Mouse (Mus musculus) kidney, postnatal 14 days (tissue): ENCODE results near the gene Uhrf1bp1l.
A peak's percentile ranks its signal among the peaks of the same experiment; 100 is the strongest.
"Not testable (repeated sequence)": the region's sequence is repeated elsewhere in the genome, so short reads cannot be mapped to it uniquely, and the experiment has no call there.

ENCODE experiments used
- DNase-seq: peaks from one replicate; pipeline ENCODE4 v3.0.0; 2022; ENCODE audit warnings: mixed read lengths

The Uhrf1bp1l gene

DNA sequence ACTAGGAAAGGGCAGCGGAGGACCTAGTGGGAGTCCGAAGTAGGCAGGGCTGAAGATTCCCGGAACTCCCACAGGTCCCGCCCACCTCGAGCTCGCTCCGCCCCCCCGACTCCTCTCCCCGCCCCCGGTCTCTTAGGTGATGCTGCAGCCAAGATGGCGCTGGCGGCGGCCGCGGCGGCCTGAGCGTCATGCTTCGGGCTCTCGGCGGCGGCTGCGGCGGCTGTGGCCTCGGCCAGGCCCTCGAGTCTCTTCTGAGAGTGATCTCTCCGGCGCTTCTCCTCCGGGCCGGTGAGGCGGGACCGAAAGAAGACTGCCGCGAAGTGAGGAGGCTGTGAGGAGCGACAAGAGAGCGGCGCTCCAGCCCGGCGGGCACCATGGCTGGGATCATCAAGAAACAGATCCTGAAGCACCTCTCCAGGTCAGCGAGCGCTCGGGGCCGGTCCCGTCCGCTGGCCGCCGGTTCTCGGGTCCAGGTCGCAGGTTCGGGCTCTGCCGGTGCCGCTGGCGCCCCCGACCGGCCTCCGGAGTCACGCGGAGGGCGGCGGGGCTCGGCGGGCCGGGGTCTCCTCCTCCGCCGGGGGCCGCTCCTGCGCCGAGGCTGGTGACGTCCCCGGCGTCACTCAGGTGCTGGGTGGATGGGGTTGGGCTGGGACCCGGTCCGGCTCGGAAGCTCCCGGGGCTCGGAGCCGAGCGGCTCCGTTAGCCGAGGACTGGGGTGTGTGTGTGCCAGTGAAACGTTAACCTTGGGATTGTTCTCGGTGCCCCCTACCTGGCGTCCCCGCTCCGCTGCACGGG is at the start of gene Uhrf1bp1l:
Uhrf1bp1l (plus strand) TSS at position 121 of the 795 bp plus-strand sequence.
- DNase-seq = peak; percentile 95

DNA sequence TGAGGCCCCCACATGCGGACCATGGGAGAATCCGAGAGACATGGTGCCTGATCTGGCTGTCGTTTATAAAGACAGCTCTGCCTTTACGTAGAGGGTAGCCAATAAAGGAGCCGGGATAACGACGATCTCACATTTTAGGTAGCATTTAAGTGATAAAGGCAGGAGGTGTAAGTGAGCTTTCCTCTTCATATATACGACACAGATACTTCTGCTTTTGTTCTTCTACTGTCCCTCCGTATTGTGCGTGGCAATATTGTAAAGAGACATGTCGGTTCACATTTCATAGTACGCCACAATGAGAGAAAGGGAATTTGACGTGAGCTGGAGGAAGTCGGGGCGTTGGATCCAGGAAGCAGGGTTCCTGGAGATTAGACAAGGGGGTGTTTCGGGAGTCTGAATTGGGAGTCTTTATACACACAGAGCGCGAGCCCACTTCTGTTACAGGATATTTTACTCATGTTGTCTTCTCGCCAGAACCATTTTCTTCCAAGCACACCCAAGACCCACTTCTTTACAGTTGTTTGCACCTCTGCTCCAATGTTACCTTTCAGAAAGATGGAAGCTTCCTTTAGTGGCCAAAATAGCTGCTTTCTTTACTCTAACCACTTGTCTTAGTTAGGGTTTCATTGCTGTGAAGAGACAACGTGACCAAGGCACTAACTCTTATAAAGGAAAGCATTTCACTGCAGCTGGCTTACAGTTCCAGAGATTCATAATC is 49.4 kb upstream of the Uhrf1bp1l start:
- DNase-seq = no peak

DNA sequence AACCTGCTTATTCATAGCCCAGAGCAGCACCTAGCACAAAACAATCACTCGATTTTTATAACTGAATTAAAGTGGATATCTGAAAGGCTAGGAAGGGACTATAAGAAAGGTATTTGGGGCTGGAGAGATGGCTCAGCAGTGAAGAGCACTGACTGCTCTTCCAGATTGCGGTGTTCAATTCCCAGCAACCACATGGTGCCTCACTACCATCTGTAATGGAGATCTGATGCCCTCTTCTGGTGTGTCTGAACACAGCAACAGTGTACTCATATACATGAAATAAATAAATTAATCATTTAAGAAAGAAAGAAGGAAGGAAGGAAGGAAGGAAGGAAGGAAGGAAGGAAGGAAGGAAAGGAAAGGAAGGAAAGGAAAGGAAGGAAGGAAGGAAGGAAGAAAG is 48.5 kb upstream of the Uhrf1bp1l start:
- not testable (repeated sequence) for DNase-seq

DNA sequence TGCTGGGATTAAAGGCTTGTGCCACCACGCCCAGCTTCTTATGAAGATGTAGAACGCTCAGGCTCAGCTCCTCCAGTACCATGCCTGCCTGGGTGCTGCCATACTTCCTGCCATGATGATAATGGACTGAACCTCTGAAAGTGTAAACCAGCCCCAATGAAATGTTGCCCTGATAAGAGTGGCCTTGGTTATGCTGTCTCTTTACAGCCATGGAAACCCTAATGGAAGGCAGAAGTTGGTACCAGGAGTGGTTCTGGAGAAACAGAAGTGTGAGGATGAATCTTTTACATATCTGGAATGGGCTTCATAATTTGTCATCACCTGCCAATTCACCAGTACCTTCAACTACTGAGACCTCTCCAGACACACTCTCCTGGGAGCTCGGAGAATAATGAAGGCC is 46.8 kb upstream of the Uhrf1bp1l start:
- DNase-seq = no peak

DNA sequence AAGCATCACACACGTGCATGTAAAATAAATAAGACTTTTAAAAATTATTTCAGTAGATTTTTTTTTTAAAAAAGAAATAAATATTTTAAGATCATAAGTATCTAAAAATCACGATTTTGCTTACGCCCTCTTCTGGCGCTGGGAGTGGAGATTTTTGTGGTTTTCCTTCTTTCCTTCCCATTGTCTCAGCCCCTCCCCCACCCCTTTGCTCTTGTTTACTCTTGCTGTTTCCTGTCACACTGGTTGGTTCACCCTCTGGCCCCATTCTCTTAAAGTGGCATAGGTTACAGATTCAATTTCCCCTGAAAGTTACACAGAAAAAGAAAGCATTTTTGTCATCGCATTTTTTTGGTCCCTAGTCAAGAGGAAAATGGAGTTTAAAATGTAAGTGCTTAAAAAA is 41.7 kb upstream of the Uhrf1bp1l start:
- DNase-seq = no peak

DNA sequence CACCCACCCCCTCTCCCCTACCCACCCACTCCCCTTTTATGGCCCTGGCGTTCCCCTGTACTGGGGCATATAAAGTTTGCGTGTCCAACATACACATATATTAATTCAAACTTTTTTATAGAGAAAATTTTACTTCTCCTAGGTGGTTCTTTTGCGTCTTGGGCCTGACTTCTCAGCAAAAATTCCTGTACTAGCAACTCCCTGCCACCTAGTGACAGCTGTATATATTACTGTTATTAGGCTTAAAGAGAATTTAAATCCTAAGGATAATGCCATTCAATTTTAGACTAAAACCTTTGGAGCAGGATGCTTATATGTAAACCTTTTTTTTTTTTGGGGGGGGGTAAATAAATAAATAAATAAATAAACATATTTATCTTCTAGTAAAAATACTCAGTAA is 37.4 kb upstream of the Uhrf1bp1l start:
- DNase-seq = no peak

DNA sequence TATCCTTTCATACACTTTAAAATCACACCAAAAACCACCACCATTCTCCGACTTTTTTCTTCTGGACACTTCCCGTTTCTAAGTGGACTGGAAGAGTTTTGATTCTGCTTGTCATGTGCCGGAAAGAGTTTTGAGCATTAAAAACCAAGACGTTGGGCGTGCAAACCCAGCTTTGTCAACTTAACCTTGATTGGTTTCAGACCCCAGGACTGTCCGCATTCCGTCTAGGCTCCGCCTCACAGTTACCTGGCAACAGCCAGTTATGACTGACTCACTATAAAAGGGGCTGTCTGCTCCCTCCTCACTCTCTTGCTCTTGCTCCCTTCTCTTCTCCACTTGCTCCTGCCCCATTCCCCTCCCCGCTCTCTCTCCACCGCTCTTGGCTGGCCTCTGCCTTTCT is 36.1 kb upstream of the Uhrf1bp1l start:
- no peak for DNase-seq

DNA sequence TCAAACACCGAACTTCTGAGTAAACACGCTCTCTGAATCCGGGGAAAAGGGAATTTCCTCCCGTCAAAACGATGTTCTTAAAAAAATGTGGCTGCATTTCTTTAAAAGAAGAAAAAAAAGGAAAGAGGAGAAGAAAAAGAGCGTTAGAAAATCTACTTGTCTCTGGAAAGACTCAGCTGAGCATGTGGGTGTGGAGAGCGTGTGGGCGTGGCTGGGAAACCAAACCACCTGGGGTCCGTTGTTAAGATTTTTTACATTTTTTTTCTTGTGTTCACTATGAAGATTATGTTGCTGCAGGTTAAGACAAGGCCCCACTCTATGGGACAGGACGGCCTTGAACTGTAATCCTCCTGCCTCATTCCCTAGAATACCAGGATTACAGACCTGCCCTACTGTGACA is 29.9 kb upstream of the Uhrf1bp1l start:
- DNase-seq = no peak

DNA sequence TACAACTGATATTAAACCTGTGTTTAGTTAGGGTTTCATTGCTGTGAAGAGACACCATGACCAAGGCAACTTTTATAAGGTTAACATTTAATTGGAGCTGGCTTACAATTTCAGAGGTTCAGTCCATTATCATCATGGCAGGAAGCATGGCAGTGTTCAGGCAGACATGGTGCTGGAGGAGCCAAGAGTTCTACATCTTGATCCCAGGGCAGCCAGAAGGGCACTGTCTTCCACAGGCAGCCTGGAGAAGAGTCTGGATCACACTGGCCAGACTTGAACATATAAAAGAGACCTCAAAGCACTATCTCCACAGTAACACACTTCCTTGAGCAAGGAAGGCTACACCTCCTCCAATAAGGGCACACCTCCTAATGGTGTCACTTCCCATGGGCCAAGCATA is 24.5 kb upstream of the Uhrf1bp1l start:
- DNase-seq = no peak

DNA sequence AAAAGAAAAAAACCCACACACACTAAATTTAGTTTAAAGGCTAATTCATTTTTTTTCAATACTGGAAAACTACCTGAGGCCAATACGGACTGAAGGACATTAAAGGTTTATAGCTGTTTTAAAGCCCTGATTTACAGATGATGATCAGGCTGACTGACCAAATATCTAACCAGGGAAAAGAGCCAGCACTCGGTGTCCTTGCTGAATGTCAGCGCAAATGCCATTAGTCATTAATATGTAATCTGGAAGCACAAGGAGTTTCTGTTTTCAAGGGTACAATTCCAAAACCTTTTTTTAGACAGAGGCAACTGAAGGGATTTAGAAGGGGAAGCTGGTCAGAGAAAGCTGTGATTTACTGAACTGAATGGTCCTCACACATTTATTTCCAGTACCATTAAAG is 24.0 kb upstream of the Uhrf1bp1l start:
- peak; percentile 74 for DNase-seq

DNA sequence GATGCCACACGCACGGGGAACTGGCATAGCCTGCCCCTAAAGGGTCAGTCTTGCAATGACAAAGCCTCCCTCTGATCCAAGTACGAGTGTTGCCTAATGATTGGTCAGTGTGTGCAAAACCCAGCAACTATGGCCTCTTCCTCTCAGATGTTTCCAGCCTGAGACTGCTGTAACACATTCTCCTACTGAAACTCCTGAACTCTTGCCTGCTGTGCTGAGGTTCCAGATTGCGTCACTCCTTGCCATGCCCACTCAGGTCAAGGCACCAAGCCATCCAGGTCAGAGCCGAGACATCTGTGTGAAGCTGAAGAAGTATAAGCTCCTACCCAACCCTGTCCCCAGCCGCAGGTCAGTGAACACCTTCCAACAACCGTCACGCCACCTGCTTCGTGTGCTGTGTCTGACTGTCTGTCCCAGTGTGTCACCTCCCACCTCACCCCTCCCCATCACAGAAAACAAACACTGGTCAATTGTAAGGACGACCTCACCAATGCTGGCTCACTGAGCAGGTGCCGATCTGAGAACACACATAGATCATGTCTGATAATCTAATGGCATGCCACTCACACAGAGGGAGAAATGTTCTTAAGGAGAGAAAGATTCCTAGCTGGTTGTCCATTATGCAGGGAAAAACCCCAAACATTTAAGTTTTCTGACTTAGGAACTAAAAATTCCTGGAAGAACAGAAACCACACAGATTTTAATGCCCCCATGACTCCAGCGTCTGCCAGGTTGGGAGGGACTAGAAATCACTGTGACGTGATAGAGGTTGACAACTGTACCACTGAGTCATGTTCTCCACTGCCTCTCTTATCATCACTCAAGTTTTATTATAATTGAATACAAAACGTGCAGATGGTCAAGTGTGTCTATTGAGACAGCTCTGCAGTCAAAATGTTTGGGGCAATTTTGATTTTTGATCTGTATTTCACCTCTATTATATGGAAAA is 22.3 kb upstream of the Uhrf1bp1l start:
- no peak for DNase-seq

DNA sequence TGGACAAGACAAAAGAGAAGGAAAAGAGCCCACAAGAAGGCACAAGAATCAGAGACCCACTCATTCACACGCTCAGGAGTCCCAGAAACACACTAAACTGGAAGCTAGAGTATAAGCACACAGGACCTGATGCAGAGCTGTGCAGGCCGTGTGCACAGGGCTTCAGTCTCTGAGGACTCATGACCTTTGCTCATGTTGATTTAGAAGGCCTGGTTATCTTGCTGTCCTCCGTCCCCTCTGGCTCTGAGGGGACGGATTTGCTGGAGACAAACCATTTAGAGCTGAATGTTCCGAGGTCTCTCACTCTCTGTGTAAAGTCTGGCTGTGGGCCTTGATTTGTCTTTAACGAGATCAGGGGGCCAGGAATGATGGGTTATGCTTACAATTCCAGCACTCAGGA is 14.4 kb upstream of the Uhrf1bp1l start:
- no peak for DNase-seq

DNA sequence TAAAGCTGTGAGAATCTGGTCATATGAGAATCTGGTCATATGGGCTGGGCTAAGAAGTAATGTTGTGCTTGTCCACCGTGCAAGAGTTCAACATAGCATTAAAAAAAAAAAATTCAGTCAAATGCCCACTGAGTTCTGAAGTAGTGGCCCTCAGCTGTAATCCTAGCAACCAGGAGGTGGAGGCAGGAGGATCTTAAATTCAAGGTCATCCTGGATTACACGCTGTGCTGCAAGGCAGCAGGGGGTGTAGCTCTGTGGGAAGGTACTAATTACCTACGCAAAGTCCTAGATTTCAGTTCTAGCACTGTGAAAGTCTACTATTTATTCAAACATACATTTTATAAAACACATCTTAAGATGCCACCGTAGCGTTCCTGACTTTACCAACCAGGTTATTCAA is 13.4 kb upstream of the Uhrf1bp1l start:
- DNase-seq = no peak

DNA sequence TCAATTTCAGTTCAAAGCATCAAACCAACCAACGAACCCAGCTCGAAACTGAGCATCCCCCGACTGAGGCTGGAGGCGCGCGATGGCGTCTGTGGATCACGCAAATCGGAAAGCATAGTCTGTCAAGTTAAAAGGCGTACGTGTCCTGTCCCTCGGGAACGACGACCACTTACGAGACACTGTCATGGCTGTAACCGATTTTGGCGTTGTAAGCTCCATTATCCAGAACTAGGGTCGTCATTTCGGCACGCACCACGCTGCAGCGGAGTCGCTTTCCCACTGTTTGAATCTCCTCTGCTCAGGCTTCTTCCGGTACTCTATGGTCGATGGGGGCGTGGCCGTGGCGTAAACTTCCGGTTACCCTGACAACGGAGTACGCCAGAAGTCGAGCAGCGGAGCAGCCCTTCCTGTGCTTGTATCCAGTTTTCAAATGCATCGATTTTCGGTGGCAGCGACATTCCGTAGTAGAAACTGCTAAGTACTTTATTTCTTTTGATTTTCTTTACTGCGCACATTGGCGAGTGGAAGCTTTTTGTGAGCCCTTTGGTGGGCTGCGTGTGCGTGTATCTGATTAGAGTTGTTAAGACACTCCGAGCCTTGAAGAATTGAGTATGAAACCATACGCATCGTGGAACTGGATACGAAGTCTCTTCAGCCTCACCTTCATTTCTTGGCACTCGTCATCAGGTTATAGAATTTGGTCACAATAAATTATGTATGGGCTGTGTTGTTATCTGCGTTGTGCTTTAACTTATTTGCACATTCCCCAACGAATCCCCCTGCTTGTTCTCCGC is 12.6 kb upstream of the Uhrf1bp1l start, which contains the start of gene Actr6:
Actr6 (minus strand) TSS at position 295 of the 794 bp plus-strand sequence.
- peak; percentile 95 for DNase-seq

DNA sequence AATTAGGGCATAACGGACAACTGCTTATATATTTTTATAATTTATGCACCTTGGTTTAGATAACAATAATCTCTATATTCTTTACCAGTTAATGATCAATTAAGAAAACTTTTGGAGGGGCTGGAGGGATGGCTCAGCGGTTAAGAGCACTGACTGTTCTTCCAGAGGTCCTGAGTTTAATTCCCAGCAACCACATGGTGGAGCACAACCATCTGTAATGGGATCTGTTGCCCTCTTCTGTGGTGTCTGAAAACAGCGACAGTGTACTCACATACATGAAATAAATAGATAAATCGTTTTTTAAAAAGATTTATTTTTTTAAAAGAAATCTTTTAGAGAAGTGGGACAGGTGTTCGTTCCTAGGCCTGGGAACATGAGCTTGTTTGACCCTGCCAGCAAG is 7.7 kb upstream of the Uhrf1bp1l start:
- no peak for DNase-seq

DNA sequence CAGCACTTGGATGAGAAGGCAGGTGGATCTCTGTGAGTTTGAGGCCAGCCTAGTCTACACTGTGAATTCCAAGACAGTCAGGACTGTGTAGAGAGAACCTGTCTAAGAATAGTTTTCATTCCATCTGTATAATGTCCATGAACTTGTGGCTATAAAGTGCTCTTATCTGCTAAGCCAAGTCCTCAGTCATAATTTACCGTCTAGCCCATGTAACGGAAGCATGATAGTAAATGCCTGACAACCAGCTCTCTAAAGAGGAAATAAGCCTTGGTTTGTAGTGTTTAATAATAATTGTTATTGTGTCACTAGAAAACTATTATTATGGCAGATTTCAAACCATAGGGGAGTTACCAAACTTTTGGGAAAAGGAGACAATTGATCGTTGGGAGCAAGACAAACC is 6.9 kb upstream of the Uhrf1bp1l start:
- no peak for DNase-seq

DNA sequence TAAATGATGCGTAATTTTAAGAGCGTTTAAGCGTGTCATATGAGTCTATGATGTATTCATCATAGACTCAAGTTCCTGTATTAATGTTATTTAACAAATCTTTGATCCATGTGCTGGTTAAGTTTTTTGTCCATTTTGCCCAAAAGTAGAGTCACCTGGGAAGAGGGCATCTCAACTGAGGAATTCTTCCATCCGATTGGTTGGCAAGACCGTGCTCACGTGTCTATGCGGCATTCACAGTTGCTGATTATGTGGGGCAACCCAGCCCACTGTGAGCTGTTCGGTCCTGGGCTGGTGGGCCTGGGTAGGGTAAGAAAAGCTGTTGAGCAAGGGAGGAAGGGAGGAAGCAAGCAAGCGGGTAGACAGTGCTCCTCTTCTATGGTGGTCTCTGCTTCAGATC is 6.4 kb upstream of the Uhrf1bp1l start:
- no peak for DNase-seq

DNA sequence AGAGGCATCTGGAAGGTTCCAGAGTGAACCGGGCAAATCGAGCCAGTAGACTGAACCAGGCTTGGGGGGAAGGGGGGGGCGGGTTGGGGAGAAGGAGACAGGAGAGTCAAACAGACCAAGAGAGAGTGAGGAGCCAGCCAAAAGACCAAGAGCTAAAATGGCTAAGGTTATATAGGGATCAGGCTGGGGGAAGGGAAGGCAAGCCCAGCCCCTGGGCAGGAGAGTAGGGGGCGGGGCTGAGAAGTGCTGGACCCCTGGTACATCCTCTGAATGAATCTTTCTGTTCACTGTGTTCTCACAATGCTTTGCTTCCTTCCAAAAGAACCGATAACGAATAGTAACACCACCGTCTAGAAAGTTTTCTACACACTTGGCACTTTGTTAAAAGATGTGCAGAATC is 5.1 kb upstream of the Uhrf1bp1l start:
- no peak for DNase-seq

DNA sequence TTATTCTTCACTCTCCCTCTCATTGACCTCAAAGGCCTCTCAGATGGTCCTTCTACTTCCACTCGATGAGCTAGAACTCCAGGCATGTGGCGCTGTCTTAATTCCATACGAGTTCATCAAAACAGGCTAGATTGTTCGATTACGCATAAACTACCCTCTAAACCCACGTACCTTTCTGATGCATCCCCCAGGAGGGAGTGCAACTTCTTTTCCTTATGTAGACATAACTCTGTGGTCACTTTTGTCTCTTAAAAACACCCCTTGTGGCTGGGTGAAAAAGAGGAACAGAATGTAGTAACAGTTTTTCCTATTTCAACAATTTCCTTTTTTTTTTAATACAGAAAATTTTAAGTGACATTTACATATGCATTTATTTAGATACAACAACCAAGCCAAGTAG is 3.8 kb upstream of the Uhrf1bp1l start:
- DNase-seq = no peak

DNA sequence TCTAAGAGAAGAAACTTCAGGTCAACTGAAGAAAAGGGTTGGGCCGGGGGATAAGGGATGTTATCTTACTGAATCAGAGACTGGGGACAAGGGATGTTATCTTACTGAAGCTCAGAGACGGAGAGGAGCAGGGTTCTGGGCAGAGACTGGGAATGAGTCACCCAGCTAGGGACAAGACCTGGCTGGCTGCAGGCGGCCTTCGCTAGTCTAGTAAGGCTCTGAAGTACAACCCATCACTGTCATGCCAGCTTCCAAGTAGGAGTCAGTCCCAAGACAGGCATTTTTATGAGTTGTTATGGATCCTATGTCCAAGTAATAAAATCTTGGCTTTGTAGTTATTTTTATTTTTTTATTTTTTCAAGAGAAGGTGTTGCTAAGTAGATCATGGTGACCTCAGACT is 1.5 kb upstream of the Uhrf1bp1l start:
- DNase-seq = no peak

DNA sequence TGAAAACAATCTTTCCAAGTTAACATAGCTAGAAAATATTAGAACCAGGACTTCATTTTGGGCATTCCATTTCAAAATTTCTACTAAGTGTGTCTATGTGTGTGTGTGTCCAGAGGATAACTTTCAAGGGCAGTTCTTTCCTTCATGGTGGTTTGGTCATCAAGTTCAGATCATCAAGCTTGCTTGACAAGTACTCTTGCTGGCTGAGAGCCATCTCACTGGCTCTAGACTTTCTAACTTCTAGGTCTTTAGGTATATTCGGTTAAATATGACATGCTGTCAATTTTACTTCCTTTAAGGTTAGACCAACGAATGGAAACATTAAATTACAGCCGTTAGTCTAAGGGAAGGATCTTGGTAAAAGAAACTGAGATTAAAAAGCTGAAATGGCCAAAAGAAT is 450 bp upstream of the Uhrf1bp1l start:
- no peak for DNase-seq

DNA sequence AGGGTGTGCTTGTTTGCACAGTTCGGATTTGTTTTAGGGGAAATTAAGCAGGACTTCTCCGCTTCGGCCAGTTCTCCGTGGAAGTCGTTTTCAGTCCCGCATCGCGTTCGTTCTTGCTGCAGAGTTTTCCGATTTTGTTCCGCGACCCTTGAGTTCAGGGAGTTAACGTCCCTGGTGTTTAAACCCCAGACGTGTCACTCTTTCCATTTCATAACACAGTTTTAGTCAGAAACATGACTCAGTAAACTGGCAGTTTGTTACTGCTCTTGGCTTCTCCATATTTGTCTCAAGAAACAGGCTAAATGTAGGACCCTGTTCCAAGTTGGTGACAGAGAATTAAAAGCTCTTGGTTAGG is 852 bp downstream of the Uhrf1bp1l start:
- DNase-seq = no peak

DNA sequence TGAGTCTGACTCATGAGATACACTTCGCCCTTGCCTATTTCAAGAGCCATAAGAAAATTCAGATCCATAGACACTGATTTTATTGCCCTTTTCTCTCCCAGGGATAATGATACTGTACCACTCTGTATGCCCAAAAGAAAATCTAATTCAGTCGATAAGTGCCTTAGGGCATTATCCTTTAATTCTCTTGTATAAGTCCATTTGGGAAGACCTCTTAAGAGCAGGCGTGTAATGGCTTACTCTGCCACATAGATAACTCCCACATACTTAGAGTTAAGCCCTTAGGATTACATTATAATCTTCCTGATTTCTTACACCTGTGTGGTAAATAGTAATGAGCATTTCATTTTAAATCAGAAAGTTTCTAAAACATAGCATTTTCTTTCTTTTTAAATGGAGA is 1.8 kb downstream of the Uhrf1bp1l start:
- no peak for DNase-seq
